Mouse (Mus musculus) kidney, adult 9 months (tissue): Measurements from ENCODE around the gene Lmna.

ENCODE experiments used
- DNase-seq: peaks from one replicate; pipeline ENCODE4 v3.0.0; 2022

Lmna gene

DNA sequence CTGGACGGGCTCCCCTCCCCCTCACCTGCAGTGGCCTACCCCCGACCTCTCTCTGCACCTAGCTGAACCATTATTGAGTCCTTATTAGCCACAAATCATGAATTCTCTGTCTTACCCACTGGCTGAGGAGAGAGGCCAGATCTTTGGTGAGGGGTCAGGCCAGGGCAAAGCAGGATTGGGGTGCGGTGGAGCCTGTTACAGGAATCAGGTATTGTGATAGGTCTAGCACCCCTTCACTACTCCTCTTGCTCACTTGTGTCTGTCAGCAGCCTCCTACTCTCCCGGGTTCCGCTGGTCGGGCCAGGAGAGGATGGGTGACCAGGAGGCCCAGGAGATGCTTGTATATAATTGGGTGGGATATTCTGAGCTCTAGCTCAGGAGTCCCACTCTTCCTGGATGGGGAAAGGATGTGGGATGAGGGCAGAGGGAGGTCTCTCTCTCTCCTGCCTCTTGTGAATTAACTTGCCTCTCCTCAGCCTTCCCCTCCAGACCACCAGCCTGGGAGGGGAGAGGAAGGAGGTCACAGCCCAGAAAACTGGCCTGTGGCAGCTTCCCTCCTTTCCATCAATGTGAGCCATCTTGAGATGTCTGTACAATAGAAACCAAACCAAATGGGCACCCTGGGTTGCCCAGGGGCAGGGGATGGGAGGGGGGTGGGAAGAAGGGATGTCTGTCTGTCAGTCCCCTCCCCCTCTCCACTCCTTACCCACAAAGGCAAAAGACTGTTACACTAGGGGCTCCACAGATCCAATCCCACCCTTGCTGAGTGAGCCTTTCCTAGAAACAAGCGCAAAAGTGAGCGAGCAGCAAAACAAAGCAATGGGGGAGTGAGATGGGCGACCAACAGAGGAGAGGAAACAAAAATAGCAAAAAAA, 28.8 kb upstream of the Lmna start:
- DNase-seq, result no peak

DNA sequence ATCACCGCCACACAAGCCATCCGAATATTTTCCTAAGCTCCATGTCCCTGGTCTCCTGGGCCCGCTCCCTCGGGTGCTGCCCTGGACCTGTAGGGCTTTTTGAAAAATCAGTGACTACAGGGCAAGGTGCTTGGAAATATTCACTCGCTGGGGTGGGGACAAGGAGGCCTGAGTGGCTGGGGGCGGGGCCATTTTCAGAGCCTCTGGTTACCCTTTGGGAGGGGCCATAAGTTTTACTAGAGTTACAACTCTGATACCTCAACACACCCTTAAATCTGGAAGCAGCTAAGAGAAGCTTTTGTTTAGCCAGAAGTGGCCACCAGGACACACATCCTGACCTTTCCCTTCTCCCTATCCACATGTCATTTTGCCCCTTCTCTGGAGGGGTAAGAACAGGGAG, 27.4 kb upstream of the Lmna start:
- DNase-seq, result no peak

DNA sequence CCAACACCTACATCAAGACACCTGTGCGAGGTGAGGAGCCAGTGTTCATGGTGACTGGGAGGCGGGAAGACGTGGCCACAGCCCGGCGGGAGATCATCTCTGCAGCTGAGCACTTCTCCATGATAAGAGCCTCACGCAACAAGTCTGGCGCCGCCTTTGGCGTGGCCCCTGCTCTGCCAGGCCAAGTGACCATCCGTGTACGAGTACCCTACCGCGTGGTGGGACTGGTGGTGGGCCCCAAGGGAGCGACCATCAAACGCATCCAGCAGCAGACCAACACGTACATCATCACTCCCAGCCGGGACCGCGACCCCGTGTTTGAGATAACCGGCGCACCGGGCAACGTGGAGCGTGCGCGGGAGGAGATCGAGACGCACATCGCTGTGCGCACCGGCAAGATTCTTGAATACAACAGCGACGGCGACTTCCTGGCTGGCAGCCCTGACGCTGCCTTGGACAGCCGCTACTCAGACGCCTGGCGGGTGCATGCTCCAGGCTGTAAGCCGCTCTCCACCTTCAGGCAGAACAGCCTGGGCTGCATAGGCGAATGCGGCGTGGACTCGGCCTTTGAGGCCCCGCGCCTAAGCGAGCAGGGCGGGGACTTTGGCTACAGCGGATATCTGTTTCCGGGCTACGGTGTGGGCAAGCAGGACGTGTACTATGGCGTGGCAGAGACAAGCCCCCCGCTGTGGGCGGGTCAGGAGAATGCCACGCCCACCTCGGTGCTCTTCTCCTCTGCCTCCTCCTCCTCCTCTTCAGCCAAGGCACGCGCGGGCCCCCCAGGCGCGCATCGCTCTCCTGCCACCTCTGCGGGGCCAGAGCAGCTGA, 26.6 kb upstream of the Lmna start:
- DNase-seq, result peak; percentile 86

DNA sequence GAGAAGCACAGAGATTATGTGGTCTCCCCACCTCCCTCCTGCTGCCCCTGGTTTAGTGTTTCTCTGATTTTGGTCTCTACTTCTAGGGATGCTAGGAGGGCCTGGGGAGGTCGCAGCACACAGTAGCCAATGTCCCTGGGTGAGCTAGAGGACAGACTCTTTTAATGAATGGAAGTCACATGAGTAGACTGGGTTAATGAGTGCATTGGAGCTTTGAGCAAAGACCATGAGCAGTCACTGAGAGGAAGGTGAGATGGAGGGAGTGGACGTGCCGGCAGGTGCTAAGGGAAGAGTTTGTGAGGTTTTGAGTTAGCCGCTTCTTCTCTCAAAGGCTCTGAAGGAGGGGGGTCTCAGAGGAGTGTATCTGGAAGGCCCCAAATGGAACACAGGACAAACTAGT, 25.8 kb upstream of the Lmna start:
- peak; percentile 50 for DNase-seq

DNA sequence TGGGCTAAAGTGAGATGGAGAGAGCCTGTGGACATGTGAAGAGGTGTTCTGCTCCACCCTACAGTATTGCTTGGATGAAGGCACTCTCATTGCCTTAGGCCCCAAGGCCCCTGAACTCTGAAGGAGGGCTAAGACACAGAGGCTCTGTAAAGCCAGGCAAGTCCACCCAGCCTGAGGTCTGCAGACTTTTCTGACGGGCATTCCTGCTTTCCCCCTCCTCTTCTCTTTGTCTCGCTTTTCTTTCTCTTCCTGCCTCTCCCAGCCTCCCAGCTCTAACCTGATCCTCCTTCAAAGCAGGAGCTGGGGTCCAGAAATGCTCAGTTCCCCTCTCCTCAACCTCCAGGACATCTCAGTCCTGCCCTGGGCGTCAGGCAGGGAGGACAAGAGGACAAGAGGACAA, 25.2 kb upstream of the Lmna start:
- no peak for DNase-seq

DNA sequence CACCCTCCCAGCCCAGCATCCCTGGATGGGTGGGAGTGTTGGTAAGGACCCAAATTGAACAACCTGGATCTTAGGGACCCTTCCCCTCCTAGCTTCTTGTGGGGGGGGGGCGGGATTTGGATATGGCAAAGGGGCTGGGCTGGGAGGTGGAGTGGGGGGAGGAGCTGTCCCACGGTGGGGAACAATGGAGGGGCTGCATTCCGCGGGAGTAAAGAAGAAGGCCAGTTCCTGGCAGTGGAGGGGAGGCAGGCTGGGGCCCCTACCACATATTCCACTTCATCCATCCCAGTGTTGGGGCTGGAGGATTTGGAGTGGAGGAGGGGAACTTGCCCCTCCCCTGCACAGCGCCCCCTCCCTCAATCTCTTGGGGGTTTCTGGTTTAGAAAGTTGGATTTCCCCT, 23.9 kb upstream of the Lmna start:
- no peak for DNase-seq

DNA sequence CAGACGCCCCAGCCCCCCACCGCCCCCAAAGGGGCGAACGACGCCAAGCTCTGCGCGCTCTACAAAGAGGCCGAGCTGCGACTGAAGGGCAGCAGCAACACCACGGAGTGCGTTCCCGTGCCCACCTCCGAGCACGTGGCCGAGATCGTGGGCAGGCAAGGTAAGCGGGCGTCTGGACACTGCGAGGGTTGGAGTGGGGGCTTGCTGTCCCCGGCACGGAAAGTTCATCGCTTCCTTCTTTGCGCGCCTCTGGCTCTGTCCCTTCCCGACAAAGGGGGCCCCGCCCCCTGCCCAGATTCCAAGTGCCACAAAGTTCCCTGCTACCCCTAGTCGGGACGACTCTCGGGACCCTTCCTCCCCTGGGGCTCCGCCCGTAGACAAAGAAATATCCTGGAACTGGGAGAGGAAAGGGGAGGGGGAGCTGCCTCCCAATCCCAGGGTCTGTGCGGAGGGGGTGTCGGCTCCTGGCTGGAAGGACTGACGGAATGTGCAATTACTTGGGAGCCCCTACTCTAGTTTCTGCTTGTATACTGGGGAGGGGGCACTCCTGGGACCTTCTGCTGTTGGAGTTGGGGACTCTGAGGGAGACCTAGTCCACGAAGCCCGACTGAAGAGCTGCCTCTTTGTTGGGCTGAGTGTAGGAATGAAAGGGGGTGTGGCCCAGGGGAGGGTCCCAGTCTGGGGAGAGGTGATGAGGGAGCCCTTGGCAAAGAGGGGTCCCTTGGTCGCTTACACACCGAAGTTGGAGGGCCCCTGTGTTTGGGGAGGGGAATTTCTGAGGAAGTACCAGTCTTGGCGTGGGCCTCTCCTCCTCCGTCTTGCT, 23.1 kb upstream of the Lmna start:
- DNase-seq, result no peak

DNA sequence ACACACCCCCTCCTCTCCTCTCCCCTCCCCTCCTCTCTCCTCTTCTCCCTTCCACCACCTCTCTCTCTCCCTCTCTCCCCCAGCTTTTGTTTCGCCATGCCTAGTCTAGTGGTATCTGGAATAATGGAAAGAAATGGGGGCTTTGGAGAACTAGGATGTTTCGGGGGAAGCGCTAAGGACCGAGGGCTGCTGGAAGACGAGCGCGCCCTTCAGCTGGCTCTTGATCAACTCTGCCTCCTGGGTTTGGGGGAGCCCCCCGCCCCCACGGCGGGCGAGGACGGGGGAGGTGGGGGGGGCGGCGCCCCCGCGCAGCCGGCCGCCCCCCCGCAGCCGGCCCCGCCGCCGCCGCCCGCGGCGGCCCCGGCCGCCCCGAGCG, 22.5 kb upstream of the Lmna start, which contains the start of gene Mex3a:
Gene Mex3a, plus strand, starts transcription at position 97 of the 376 bp plus-strand sequence.
- DNase-seq, result no peak

DNA sequence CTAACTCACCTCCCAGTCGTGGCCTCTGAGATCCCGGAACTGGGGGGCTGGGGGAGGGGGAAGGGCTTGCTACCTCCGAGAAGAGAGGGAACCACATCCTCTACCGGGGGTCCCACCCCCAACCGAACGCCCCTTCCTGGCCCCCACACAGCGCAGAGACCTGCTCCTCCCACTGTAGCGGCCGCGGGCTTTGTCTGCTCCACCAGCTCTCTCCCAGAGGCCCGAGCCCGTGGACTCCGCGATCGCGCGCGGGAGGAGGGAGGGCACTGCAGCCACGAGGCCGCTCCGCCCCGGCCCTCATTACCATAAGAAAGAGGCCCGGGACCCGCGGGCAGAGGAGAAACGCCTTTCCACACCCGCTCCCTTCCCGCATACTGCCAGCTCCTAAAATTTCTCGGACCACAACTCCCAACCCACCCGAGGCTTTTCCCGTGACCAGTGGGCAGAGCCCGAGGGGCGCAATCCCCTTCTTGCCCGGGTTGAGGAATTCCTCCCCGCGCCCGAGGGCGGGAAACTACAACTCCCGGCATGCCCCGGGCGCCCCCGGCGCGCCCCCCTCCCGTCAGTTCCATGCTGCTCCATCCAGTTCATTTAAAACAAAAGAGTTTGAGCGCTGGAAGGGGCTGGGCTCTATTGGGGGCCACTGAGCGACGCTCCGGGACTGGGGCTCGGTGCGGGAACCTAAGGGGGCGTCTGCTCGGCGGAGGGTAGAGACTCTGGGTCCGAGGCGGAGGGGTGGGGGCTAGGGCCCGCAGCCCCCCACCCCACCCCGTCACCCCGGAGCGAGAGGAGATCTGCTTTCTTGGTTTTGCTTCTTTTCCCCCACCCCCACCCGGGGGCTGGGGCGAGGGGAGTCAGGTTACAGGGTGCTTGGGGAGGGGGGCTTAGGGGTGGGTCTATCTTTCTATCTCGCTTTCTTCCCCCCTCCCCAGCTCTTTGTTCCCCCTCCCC, 21.9 kb upstream of the Lmna start:
- DNase-seq, result peak; percentile 82

DNA sequence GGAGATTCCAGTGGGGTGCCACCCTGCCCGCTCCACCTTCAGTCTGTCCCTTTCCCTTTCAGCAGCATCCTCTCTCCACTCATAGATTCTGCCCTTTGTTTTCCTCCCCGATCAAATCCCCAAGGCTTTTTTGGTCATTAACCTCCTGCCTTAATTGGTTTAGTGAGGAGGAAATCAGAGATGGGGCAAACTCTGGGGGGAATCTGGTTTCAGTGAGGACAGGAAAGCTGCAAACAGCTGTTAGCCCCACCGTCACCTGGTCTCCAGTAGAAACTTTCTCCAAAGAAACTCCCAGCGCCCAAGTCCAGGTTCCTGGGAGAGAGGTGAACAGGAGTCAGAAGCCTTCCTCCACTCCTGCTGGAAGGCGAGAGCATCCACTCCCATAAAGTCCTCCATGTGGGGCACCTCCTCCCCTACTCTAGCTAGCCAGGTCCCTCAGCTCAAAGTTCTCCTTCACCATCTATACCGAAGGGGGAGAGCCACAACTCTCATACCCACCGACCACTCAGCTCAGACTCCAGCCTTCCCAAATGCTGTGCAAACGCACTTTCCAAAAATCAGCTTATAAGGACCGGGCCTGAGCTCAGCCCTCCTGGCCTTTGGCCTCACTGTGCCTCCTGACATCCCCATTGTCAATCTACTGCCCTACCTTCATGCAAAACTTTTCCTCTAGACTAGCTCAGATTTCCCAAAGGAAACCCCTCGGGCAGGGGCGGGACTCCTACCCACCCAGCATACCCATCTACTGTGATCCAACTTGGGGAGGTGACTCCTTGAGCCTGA, 20.5 kb upstream of the Lmna start:
- DNase-seq, result no peak

DNA sequence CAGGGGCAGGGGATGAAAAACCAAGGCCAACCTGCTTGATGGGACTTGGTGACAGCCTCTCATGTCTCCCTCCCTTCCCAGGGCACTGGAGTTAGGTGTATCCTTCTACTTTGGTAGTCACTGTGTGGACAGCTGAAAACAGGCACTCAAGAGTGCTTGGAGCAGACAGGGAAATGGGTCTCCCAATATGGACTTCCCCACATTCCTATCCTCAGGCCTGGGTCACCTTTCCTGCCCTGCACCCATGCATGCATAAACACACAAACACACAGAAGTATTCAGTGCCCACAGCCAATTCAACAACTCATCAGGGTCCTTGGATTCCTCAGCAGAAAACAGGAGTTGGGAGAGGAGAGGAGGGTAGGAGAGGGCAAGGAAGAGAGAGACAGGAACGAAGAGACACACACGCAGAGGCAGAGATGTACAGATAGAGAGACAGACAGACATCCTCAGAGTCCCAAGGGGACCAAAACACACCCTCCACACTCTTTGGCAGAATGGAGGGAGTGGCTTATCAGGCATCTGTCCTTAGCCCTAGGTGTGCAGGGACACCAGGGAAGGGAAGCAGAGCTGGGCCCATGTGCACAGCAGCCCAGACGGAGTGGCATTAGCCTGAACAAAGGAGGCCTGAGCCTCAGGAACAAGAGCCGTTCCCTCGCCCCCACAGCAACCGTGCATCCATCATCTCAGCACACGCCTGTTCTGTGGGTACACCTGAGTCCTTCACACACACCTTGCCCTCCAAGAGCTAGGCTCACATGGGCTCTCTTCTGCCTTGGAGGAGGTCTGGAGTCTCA, 19.6 kb upstream of the Lmna start:
- no peak for DNase-seq

DNA sequence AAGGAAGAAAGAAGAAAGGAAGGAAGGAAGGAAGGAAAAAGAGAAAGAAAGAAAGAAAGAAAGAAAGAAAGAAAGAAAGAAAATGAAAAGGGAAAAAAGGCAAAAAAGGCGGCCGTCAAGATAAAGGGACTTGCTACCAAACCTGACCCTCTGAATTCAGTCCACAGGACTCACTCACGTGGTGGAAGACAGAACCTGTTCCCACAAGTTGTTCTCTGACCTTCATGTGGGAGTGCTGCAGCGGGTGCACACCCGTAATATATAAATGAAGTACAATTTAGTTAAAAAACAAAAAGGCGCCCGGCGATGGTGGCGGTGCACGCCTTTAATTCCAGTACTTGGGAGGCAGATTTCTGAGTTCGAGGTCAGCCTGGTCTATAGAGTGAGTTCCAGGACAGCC, 18.9 kb upstream of the Lmna start:
- no peak for DNase-seq

DNA sequence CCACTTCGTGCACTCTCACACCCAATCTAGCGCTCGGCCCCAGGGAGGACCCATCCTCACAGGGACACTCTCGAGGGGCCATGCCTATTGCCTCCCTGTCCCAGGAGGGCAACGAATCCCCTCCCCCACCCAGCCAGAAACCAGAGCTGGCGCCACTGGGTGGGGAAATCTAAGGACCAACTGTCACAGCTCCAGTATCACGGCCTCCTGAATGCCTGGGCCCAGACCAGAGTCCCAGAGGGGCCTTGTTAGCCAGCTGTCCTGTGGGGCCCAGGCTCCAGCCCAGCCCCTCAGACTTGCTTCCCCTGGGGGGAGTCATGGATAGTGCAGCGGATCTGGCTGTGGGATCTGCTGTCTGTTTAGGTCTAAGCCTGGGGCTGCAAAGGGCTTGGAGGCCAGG, 17.8 kb upstream of the Lmna start:
- no peak for DNase-seq

DNA sequence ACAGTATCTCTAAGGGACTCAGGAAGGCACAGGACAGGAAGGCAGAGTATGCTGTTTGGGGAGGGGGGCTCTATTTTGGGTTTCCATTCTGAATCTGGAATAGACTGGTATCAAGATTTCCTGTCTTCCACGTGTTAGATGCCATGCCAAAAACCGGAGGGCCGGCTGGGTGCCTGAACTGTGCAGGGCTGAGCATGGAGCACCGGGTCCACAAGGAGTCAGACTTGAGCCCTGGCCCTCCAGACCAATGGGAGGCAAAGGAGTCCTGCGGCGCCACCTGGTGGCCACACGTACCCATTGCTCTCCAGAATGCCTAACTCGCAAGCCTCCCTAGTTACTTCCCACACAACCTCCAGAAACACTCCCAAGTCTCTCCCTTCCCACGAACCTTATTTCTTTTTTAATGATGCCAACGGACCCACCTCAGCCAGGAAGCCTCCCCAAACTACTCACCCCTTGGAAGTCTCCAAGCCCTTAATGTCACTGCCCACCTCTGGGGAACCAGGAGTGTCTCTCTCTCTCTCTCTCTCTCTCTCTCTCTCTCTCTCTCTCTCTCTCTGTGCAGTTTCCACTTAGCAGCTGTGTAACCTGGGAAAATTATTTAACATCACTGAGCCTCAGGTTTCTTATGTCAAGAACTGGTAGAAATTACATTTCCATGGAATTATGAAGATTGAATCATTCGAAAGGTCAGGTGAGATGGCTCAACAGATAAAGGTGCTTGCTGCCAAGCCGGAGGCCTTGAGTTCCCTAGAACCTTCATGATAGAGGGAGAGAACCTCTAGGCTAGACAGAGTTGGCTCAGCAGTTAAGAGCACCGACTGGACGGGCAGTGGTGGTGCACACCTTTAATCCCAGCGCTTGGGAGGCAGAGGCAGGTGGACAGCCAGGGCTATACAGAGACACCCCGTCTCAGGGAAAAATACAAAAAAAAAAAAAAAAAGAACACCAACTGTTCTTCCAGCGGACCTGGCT, 16.7 kb upstream of the Lmna start:
- DNase-seq, result peak; percentile 93

DNA sequence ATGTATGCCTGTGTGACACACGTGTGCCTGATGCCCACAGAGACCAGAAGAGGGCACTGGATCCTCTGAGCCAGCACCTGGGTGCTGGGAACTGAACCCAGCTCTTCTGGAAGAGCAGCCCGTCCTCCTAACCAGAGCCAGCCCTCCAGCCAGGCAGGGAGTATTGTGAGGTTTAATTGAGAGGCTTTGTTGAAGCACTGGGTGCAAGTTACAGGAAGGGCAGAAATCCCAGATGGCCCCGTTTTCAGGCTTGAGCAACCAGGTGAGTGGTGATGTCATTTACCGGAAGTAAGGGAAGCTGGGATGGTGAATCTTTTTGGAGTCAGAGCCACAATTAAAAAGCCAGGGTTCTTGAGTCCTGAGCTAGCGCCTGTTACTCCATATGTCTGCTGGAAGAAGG, 15.3 kb upstream of the Lmna start:
- DNase-seq, result no peak

DNA sequence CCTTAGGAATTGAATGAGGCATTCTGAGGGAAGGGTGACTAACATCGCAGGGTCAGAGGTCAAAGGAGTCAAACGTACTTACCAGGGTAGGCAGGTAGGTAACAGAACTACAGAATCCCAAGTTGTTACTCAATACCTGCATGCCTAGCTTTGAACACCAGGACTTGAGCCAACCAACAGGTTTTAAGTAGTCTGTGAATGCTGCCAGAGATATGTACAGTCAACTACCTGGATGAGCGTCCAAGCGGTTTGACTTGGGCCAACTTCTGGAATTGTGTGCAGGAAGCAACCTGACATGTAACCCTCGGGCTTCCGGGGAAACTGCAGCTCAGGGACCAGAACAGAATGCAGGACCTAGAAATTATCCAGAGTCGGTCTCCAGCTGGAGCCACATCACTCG, 13.3 kb upstream of the Lmna start:
- DNase-seq, result no peak

DNA sequence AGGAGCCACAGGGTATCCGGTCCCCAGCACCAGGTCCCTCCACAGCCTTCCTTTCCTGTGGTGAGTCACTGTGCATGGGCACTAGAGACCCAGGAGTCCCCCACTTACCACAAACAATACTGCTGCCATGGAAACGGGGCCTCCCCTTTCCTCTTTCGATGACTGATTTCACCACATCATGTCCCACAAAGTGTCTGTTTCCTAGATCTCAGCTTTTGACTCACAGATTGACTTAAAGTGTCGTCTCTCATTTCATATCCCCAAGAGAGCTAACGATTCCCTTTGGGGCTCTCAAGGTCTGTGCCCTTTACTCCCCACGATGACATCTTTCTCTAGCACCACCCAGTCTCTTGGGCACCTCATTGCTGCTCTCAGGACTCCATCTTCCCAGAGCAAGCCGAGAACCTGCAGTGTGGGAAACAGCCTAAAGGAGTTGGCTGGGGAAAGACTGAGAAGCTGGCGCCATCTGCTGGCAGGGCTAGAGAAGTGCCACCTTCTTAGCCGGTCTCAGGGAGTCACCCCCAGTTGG, 12.1 kb upstream of the Lmna start:
- DNase-seq, result peak; percentile 79

DNA sequence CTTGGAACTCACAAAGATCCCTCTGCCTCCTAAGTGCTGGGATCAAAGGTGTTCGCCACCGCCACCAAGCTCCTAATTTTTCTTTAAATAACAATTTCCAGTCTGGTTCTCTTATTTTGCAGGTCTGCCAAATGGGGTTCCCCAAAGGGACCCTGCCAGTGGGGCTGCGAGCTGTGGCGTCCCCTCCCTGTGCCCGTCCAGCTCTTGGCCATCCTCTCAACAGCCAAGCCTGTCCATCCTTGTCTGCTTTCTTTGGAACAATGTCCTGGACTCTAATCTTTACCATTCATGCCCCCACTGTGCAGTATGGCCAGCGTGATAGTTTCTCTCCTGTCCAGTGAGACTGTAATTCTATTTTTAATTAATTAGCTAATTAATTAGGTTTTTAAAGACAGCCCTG, 11.4 kb upstream of the Lmna start:
- DNase-seq, result no peak

DNA sequence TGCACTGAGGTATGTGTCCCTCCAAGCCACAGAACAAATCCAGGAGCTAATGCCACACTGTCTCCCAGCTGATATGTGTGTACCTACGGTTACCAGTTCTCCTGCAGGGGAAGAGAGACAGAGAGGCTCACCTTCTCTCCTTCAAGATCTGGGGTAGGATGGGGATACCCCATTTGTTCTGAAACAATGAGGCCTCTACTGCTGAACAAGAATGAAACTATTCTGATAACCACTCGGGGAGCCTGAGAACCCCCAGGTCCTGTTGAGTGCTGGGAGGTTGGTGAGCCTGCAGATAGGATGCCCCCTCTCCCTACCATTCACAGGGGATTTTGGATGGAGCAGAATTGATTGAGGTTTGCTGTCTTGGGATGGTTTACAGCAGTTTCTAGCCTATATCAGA, 10.3 kb upstream of the Lmna start:
- no peak for DNase-seq
